Mouse (Mus musculus) olfactory bulb, adult 2 months (tissue): ENCODE data around the gene Phf24. TPM values are rescaled to one million over a fixed set of nuclear protein-coding genes. Genes with fewer than 3 reads are reported as not detected.

Experiments
- H3K27ac ChIP-seq: fragments of 200-500 bp; 2 replicates; pipeline ENCODE4 v1.5.1; 2012; ENCODE audit warnings: low read depth, low read length; ENCODE audit not compliant: insufficient read depth
- H3K4me1 ChIP-seq: fragments of 200-500 bp; 2 replicates; pipeline ENCODE4 v1.6.1; 2012; ENCODE audit warnings: low read length; ENCODE audit not compliant: control insufficient read depth, insufficient read depth
- H3K4me3 ChIP-seq: fragments of 200-500 bp; 2 replicates; pipeline ENCODE4 v1.5.1; 2012; ENCODE audit warnings: mild to moderate bottlenecking, low read depth, low read length, moderate library complexity; ENCODE audit not compliant: insufficient read depth
- CTCF ChIP-seq: fragments of 200-500 bp; IDR thresholded peaks from 2 replicates; pipeline ENCODE4 v1.5.1; 2012; ENCODE audit warnings: low read depth, mild to moderate bottlenecking, low read length, moderate library complexity; ENCODE audit not compliant: insufficient read depth
- POLR2A ChIP-seq: fragments of 200-500 bp; IDR thresholded peaks from 2 replicates; pipeline ENCODE4 v1.6.1; 2012; ENCODE audit warnings: mild to moderate bottlenecking, low read depth, low read length, moderate library complexity; ENCODE audit not compliant: insufficient read depth
- WGBS: fragments of 180-500 bp; shearing (Covaris S2); methylation state at CpG from one replicate; pipeline ENCODE4 v1.1.7; 2018; 5-methylcytosine and 5-hydroxymethylcytosine counted together
- polyA plus RNA-seq: library from polyadenylated mRNA; stranded (reverse); fragments of >200 nt; gene quantifications from 2 replicates; pipeline ENCODE4 v1.2.4, GENCODE M21; 2012; ENCODE audit warnings: low replicate concordance; ENCODE audit not compliant: missing spikeins, insufficient read depth, insufficient read length

Gene Phf24
- polyA plus RNA-seq, 1 experiment, result not detected

DNA sequence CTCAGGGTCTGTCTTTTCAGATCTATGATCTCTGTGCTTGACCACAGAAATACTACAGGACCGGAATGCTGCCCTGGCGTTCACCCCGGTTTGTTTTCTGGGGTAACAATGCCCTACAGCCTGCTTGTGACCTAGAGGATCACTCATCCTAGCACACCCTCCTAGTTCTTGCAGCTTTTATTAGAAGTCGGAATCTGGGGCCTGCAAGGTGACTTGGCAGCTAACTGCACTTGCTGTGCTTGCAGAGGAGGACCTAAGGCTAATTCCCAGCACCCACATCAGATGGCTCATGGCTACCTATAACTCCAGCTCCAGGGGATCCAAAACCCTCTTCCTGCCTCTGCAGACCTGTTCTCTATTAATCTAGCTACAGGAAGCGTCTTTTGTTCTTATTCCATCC, 13.7 kb upstream of the Phf24 start:
- 94% methylated on average over 5 of the region's 5 CpGs for WGBS
- H3K4me1 ChIP-seq, result 0 out of 2 replicates have a peak, but pooled peaks cover 6% of the 10 kb centered on the region
- no peak overlapping the region for H3K27ac ChIP-seq
- TF ChIP-seq POLR2A (no peak), CTCF (no peak)
- no peak overlapping the region for H3K4me3 ChIP-seq

DNA sequence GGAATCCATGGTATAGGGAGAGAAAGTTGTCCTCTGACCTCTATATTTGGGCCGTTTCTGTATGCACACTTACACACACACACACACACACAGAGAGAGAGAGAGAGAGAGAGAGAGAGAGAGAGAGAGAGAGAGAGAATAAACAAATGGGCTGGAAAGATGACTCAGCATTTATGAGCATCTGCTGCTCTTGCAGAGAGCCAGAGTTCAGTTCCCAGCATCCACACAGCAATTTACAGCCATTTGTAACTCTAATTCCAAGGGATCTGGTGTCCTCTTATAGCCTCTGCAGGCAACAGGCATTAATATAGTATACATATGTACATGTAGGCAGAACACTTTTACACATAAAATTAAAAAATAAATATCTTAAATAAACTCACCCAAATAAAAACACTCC, 12.5 kb upstream of the Phf24 start:
- Histone ChIP-seq H3K27ac (no peak overlapping the region), H3K4me1 (0 out of 2 replicates have a peak, but pooled peaks cover 6% of the 10 kb centered on the region), H3K4me3 (no peak overlapping the region)
- TF ChIP-seq POLR2A (no peak), CTCF (no peak)
- WGBS, result 90% methylated on average over 1 of the region's 1 CpGs

DNA sequence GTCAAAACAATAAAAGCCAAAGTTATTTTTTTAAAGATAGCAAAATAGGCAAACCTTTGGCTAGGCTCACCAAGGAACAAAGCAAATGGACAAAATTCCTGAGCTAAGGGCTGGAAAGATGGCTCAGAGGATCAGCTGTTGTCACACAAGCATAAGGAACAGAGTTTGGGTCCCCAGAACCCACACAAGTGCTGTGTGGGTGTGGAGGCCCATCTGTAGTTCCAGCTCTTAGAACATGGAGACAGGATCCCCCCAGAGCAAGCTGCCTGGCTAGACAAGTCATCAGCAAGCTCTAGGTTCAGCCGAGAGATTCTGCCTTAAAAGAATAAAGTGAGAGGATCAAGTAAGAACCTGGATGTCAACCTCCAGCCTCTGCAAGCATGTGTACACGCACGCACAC, 11.9 kb upstream of the Phf24 start:
- TF ChIP-seq CTCF (no peak), POLR2A (no peak)
- no peak overlapping the region for H3K27ac ChIP-seq
- 87% methylated on average over 3 of the region's 3 CpGs for WGBS
- 0 out of 2 replicates have a peak, but pooled peaks cover 6% of the 10 kb centered on the region for H3K4me1 ChIP-seq
- no peak overlapping the region for H3K4me3 ChIP-seq

DNA sequence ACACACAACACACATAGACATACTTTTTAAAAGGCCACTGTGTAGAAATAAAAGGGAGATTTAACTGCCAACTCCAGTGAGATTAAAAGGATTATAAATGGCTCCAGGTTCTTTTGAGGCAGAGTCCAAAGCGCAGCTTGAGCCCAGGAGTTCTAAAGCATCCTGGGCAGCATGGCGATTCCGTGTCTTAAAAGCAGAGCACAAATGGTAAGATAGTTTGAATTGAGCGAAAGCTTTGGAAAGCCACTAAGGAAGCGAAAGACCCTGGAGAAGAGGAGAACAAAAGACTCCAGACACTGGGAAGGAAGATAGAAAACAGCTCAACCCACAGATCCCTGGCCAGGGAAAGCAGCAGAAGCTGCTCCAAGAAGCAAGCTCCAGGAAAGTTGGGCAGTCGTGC, 11.5 kb upstream of the Phf24 start:
- Histone ChIP-seq H3K4me1 (0 out of 2 replicates have a peak, but pooled peaks cover 6% of the 10 kb centered on the region), H3K27ac (no peak overlapping the region), H3K4me3 (no peak overlapping the region)
- 69% methylated on average over 6 of the region's 6 CpGs for WGBS
- TF ChIP-seq POLR2A, result no peak
- TF ChIP-seq CTCF, result no peak

DNA sequence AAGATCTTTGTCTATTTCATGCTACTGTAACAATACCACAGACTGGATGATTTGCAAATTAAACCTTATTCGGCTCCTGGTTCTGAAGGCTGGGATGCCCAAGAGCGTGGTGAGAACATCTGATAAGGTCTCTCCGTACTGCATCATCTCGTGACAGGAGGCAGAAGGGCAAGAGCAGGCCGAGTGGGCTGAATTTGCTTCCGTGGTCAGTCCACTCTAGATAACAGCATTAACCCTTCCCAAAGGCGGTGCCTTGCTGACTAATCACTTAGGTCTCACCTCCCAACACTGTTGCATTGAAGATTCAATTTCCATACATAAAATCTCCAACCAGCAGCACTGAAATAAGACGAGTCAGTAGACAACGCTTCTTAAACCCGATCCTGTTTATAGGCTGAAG, 3.1 kb upstream of the Phf24 start:
- TF ChIP-seq POLR2A (no peak), CTCF (no peak)
- 74% methylated on average over 10 of the region's 10 CpGs for WGBS
- H3K27ac ChIP-seq, result no peak overlapping the region
- peaks cover 10% of the 10 kb centered on the region for H3K4me1 ChIP-seq
- no peak overlapping the region for H3K4me3 ChIP-seq

DNA sequence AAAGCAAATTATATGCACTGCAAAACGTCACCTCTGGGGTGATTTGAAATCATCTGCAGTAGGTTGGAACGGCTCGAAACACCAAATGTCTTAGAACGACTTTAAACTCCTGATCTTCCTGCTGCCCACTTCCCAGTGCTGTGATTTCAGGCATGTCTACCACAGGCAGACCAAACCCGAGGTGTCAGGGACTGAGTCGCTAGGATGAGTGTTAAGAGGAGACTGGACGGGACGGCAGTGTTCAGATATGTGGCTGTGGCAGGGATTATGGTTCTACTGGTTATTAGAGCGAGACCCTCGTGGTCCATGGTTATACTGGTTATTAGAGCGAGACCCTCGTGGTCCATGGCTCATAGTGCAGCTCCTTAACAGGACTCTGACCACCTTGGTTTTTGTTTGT, 1.1 kb upstream of the Phf24 start:
- 87% methylated on average over 12 of the region's 12 CpGs for WGBS
- TF ChIP-seq CTCF (no peak), POLR2A (no peak)
- peaks cover 12% of the 10 kb centered on the region for H3K4me1 ChIP-seq
- no peak overlapping the region for H3K4me3 ChIP-seq
- no peak overlapping the region for H3K27ac ChIP-seq

DNA sequence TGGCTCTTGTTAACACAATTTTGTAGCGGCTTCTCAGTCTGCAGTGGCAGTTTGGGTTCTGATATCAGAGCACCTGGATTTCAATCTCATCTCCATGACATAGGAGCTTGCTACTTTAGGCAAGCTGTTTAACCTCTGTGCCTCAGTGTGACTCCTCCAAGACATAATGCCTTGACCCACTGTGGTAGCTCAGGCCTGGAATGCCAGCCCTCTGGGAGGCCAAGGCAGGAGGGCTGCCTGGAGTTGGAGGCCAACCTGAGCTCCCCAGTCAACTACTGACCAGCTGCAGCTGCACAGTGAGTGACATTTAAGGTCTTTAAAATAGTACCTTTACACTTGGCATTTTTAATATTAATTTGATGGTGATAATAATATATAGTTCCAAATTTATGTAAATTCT, 494 bp upstream of the Phf24 start:
- TF ChIP-seq CTCF (no peak), POLR2A (no peak)

DNA sequence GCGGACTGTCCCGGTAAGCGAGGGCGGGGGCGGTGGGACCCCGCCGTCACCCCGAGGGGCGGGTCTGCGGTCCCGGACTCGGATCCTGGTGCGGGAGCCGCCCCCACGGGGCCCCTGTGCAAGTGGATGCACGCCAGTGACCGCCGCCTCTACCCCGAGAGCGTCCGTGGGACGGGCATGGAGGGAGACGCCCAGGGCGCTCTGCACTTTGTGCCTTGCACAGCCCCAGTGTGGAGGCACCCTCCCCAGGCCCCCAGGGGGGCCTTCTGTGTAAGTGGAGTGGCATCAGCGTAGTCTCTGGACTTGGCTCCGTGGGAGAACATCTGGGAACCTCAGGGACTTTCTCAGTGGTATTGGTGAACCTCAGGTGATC, 928 bp downstream of the Phf24 start:
- H3K27ac ChIP-seq, result 0 out of 2 replicates have a peak overlapping the region, but pooled peaks have one; percentile 9
- H3K4me1 ChIP-seq, result peaks cover 12% of the 10 kb centered on the region
- 3% methylated on average over 26 of the region's 26 CpGs for WGBS
- peak overlapping the region; percentile 77 for H3K4me3 ChIP-seq
- TF ChIP-seq POLR2A, result peak; percentile 5; the same call in 1 of the 2 replicates
- no peak for TF ChIP-seq CTCF

More for the DNA sequence above, 494 bp upstream of the Phf24 start:
- Histone ChIP-seq H3K27ac (0 out of 2 replicates have a peak overlapping the region, but pooled peaks have one; percentile 30), H3K4me1 (peaks cover 12% of the 10 kb centered on the region), H3K4me3 (no peak overlapping the region)
- WGBS, result 98% methylated on average over 1 of the region's 1 CpGs

DNA sequence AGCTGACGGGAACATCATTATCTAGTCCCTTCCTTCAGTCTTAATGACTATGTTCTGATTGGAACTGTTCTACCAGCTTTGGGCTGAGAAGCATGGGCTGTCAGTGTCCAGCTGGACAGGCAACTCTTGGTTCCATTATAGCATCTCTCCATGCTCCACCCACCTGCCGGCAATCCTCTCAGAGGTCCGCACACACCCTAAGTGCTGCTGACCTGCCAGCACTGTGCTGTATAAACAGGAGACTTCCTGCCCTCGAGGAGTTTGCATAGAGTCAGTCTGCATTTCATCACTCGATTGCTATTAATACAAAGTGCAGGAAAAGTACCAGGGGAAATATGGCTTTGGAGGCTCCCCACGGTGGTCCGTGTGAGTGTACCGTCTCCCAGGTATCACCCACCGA, 4.3 kb downstream of the Phf24 start:
- H3K4me1 ChIP-seq, result peaks cover 14% of the 10 kb centered on the region
- no peak overlapping the region for H3K27ac ChIP-seq
- no peak for TF ChIP-seq CTCF
- TF ChIP-seq POLR2A, result no peak
- no peak overlapping the region for H3K4me3 ChIP-seq
- 76% methylated on average over 9 of the region's 9 CpGs for WGBS

DNA sequence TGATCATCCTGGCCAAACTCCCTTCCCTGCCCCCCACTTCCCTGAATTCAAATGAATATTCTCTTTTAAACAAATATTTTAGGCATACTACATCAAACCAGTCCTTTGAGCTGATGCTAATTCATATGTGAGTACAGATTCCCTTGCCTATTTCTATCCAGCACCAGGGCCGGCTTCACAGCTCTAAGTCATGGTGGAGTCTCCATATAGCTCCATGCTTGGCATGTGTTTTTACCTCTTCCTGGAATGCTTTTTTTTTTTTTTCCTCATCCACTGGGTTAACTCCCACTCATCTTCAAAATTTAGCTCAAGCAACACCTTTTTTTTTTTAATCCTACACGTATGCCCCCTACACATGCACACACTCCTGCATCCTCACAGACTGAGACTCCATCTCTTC, 5.1 kb downstream of the Phf24 start:
- Histone ChIP-seq H3K27ac (no peak overlapping the region), H3K4me3 (no peak overlapping the region), H3K4me1 (peaks cover 12% of the 10 kb centered on the region)
- WGBS, result 59% methylated on average over 2 of the region's 2 CpGs
- TF ChIP-seq POLR2A (no peak), CTCF (no peak)
